Mouse (Mus musculus) olfactory bulb, adult 2 months (tissue): ENCODE measurements around the gene Gmds.

Source experiments
- CTCF ChIP-seq: fragments of 200-500 bp; IDR thresholded peaks from 2 replicates; pipeline ENCODE4 v1.5.1; 2012; ENCODE audit warnings: low read depth, mild to moderate bottlenecking, low read length, moderate library complexity; ENCODE audit not compliant: insufficient read depth
- POLR2A ChIP-seq: fragments of 200-500 bp; IDR thresholded peaks from 2 replicates; pipeline ENCODE4 v1.6.1; 2012; ENCODE audit warnings: mild to moderate bottlenecking, low read depth, low read length, moderate library complexity; ENCODE audit not compliant: insufficient read depth

GRCm38 (mm10) chr13:31993391-31993790 is 345.1 kb downstream of the Gmds start:
- TF ChIP-seq POLR2A (no peak), CTCF (no peak)
